Mouse (Mus musculus): ENCODE measurements around the gene Nfix.
A peak's percentile ranks its signal among the peaks of the same experiment; 100 is the strongest.
"Not testable (repeated sequence)": the region's sequence is repeated elsewhere in the genome, so short reads cannot be mapped to it uniquely, and the experiment has no call there.

The Nfix gene

GRCm38 (mm10) chr8:84677305-84677704 is 122.8 kb downstream of the Nfix start:
- no peak for DNase-seq (ENCODE audit: extremely low read depth, low read depth, low spot score)

GRCm38 (mm10) chr8:84670295-84671006 is 129.7 kb downstream of the Nfix start:
- not testable (repeated sequence) for DNase-seq (ENCODE audit: extremely low read depth, low read depth, low spot score)

DNA sequence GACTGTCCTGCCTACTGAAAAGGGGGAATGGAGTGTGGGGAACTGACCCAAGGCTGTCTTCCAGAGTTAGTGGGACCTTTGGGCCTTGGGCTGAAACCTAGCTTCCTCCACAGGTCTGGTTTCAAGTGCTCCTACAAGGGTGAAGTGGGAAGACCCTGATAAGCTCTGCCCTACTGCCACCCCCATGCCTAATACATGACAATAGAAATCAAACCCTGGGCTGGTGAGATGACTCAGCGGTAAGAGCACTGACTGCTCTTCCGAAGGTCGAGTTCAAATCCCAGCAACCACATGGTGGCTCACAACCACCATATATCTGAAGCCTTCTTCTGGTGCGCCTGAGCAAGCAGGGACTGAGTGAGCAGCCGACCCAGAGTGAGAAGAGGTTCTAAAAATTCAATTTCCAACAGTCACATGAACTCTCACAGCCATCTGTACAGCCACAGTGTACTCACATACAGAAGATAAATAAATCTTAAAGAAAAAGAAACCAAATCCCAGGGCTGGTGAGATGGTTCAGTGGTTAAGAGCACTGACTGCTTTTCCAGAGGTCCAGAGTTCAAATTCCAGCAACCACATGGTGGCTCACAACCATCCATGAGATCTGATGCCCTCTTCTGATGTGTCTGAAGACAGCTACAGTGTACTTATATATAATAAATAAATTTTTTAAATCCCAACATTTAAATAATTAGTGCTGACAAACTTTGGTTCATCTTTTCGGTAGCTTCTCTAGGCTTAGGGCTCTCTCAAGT is 131.2 kb downstream of the Nfix start:
- no peak for DNase-seq (ENCODE audit: extremely low read depth, low read depth, low spot score)

GRCm38 (mm10) chr8:84668081-84668480 is 132.1 kb downstream of the Nfix start:
- DNase-seq (ENCODE audit: extremely low read depth, low read depth, low spot score), result no peak

DNA sequence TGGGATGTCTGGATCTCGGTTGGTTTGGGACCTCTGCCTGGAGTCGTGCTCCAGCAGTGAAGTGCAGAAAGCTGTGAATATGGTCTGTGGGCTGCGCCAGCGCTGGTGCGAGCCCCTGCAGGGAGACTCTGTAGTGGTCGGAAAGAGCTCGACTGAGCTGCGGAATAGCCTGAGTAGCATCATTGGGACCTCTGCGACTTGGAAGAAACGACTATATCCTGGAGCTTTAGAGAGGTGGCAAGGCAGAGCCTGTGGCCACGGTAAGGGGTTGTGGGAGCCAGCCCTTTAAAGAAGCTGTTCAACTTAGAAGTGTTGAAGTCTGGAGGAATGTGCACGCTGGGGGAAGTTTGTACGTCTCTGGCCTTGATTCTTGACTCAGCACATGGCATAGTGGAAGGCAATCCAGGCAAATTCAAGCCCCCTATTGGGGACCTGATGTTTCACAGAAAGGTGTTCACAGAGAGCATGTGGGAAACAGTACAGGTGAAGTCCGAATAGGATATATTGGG is 134.7 kb downstream of the Nfix start:
- no peak for DNase-seq (ENCODE audit: extremely low read depth, low read depth, low spot score)

GRCm38 (mm10) chr8:84664566-84665384 is 135.4 kb downstream of the Nfix start:
- no peak for DNase-seq (ENCODE audit: extremely low read depth, low read depth, low spot score)

DNA sequence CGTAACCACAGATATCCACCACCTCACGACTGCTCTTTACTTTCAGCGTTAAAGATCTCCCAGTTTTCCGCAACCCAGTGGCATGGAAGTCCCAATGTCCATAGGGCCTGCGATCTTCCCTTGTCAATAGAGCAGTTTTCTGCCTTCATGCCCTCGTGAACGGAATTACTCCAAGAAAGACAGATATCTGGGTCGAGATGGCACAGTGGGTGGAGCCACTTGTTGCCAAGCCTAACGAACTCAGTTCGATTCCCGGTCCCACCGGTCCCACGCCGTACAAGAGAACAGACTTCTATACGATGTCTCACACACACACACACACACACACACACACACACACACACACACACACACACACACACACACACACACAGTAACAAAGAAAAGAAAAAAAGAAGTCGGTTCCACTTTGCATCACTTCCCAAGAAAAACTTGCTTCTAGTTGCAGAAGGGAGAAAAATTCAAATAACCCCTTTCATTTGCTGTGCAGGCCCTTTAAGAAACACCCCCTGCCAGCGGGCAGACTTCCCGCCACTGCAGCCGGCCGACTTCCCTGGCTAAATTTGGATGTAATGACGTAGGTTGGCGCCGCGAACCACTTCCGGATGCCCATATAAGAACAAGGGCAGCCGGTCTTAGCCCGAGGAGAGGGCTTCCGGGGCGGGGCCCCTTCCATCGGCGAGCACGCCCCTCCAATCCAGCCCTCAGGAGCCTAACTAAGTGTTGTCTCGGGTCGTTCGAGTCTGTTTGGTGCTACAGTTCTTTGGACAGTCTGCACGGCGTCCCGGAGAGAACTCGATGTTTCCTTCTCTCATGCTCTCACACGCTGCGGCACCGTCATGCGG is 136.4 kb downstream of the Nfix start:
- peak; percentile 61 for DNase-seq (ENCODE audit: extremely low read depth, low read depth, low spot score)

- no peak for DNase-seq (ENCODE audit: extremely low read depth, low read depth, low spot score)
Observed at GRCm38 (mm10) chr8:84662581-84663065, 137.5 kb downstream of the Nfix start, which contains the start of gene Ier2. Gene Ier2 (minus strand): TSS chr8:84662852.

DNA sequence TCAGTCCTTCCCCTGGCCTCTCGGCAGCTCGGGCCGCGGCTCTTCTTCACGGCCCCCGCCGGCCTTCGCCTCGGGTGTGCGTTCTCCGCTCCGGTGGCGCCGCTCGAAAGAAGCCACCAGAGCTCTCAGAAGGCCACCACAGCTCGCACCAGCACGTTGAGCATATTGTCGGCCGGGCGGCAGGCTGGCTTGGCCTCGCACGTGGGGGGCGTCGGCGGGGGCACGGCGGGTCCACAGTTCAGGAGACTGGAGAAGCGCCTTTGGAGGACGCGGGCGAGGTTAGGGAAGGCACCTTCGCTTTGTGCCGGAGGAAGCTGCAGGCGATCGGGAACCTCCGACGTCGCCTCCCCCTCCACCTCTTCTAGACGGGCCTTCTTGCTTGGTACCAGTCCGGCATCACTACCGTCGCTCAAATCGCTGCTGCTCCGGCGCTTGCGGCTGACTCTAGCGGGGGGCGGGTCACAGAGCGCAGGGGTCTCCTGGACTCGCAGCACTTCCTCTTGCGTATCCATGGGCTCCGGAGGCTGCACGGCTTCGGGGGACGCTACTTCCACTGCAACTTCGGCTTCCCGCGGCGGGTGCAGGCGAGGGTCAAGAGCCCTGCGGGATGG is 138.1 kb downstream of the Nfix start:
- no peak for DNase-seq (ENCODE audit: extremely low read depth, low read depth, low spot score)

DNA sequence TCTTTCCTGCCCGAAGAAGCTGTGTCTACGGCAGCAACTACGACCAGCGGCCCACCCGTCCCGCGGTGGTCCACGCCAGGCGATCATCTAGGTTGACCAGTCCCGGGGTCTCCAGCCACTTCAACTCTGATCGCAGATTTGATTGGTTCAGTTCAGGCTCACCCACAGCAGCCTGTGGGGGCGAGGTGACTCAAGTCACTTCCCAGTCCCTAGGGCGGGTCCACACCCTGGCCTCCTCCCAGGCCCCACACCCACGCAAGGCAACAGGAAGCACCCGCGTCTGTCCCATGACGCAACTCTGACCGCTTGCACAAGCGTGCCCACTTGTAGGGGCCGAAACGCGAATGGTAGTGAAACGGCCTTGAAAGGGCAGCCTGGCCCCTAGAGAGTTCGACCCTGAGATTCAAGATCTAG is 138.7 kb downstream of the Nfix start:
- DNase-seq (ENCODE audit: extremely low read depth, low read depth, low spot score), result peak; percentile 79

GRCm38 (mm10) chr8:84660819-84661457 is 139.2 kb downstream of the Nfix start:
- DNase-seq (ENCODE audit: extremely low read depth, low read depth, low spot score), result no peak

- no peak for DNase-seq (ENCODE audit: extremely low read depth, low read depth, low spot score)
Observed at GRCm38 (mm10) chr8:84659936-84660818, 140.0 kb downstream of the Nfix start.

DNA sequence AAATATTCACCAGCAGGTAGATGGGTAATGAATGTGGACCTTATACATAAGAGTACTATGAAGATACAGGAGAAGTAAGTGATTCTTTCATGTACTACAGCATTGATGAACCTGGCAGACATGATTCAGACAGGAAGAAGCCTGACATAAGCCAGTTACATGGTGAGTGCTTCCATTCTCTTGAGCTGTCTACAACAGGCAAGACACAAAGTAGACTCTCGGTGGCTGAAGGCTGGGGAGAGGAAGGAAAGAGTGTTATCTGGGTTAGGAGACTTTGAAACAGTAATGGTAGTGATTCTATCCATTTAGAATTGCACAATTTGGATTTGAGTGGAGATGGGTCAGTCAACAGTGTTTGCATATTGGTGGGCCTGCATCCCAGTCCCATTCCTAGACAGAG is 141.2 kb downstream of the Nfix start:
- DNase-seq (ENCODE audit: extremely low read depth, low read depth, low spot score), result no peak

DNA sequence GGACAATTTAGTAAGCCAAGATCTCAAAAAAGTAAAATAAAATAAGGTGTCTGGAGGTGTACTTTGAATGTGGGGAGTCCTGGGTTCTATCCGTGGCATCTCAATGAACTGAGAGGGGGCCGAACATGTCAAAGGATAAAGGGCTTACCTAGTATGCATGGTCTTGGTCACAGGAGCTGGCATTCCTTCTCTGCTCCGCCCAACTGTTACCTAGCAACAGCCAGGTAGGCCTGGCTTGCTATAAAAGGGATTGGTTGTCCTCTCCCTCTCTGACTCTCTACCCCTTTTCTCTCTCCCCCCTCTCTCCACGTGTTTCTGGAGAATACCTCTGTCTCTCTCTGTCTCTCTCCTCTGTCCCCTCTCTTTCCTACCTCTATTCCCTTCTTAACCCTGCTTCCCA is 142.5 kb downstream of the Nfix start:
- no peak for DNase-seq (ENCODE audit: extremely low read depth, low read depth, low spot score)

- DNase-seq (ENCODE audit: extremely low read depth, low read depth, low spot score), result no peak
Observed at GRCm38 (mm10) chr8:84657203-84657602, 142.9 kb downstream of the Nfix start.

- DNase-seq (ENCODE audit: extremely low read depth, low read depth, low spot score), result peak; percentile 89
Observed at GRCm38 (mm10) chr8:84656641-84657126, 143.5 kb downstream of the Nfix start.

- DNase-seq (ENCODE audit: extremely low read depth, low read depth, low spot score), result no peak
Observed at GRCm38 (mm10) chr8:84656191-84656525, 144.0 kb downstream of the Nfix start.

Measured in fat pad, adult 2 months (tissue).